Mouse (Mus musculus) embryonic stem cell, embryonic (primary cell): ENCODE measurements at regions not wholly inside any gene's neighbourhood (a gene's known extent, or its start where the extent isn't known, plus 50 kb on each side); places are given as distances from the start of the nearest gene placed in this dataset.

Source experiments
- CTCF ChIA-PET, 4 experiments: fragments of 300-600 bp in 2 of 4; fragments of 350-600 bp in 2 of 4; sonication (Branson Sonifier 250); formaldehyde crosslinking; loops; one replicate each; lab custom pipeline; 2022; ENCODE audit warnings: inconsistent platforms in 2 of 4; lab: Charles Lee
- POLR2A ChIA-PET, 4 experiments: fragments of 300-600 bp in 2 of 4; fragments of 350-600 bp in 2 of 4; sonication (Branson Sonifier 250); formaldehyde crosslinking; loops; one replicate each; lab custom pipeline; 2022; ENCODE audit warnings: antibody characterized with exemption in 4 of 4, inconsistent platforms in 1 of 4; lab: Charles Lee

GRCm38 (mm10) chr14:110685247-110685646 lies 69.7 kb downstream of the Slitrk6 start:
- CTCF ChIA-PET, result no interaction called here
- POLR2A ChIA-PET, result no interaction called here

GRCm38 (mm10) chr14:110679741-110680140 lies 75.2 kb downstream of the Slitrk6 start:
- POLR2A ChIA-PET, result no interaction called here
- CTCF ChIA-PET, result no interaction called here

DNA sequence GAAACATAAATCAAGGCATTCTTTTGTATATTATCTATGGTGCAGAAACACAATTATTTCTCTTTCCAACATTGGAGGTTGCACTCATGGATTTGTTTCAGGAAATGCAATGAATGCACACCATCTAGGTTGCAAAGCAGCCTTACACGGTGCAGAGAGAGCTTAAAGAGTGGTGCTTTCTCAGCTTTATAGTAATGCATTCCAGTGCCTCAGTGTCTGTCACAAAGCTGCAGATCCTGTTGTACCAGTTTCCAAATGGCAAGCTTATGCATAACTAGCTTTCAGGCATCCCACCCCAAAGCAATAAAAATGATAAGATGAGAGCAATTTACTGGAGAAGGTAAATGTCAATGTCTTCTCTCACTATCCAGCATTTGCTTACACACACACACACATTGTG lies 89.2 kb downstream of the Slitrk6 start:
- CTCF ChIA-PET, result no interaction called here
- POLR2A ChIA-PET, result no interaction called here

GRCm38 (mm10) chr14:110663231-110663630 lies 91.7 kb downstream of the Slitrk6 start:
- POLR2A ChIA-PET, result no interaction called here
- CTCF ChIA-PET, result no interaction called here

DNA sequence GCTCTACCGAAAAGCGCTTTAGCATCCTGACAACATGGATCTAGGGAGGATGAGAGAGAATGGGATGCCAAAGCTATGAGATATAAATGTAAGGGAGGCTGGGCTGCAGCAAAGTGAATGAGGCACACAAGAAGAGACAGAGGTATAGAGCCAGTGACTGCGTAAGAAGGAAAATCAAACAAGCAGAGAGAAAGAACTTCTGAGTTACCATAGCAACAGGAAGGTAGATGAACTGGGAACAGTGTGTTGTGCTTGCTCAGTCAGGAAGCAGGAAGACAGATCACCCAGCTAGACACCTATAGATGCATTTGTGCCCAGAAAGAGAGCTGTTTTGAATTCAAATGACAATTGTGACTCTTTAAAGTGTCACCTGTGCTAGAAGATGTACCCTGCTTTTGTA lies 120.8 kb downstream of the Slitrk6 start:
- CTCF ChIA-PET, result no interaction called here

DNA sequence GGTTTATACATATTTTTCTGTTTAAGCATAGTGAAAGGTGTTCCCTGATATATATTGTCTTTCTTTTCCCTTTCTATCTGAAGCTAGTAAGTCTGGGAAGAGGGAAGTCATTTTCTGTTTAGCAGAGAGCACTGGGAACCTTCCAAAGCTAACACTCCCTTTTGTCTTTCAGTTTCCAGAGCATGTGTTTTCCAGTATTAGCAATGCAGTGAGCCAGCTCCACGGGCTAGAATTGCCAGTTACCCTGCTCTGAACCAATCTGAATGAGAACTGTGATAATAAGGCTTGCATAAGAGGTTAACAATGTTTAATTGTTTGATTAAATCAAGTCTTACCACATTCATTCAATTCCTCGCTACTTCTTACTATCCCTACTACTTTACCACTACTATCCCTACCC lies 131.2 kb downstream of the Slitrk6 start:
- POLR2A ChIA-PET, result no interaction called here

More for the DNA sequence above, 120.8 kb downstream of the Slitrk6 start:
- POLR2A ChIA-PET, result no interaction called here

GRCm38 (mm10) chr14:110618496-110618920 lies 136.4 kb downstream of the Slitrk6 start:
- ChIA-PET CTCF (no interaction called here), POLR2A (no interaction called here)

More for the DNA sequence above, 131.2 kb downstream of the Slitrk6 start:
- CTCF ChIA-PET, result no interaction called here

DNA sequence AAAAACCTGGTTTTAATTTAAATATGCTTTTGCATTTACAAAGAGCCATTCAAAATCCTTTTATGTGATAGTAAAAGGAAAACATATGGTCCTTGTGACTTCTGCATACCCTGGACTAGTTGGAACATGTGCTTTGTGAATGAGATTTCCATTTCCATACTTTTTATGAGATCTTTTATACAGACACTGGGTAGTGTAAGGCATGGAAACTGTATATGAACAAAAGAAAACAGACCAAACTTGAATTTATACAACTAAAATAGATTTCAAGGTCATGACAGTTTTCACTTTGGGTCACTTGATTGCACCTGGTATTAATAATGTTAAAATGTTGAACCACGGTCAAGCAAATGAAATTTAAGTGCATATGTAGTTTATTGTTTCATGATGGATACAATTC lies 138.5 kb downstream of the Slitrk6 start:
- POLR2A ChIA-PET, result no interaction called here

GRCm38 (mm10) chr14:110580311-110580710 lies 174.6 kb downstream of the Slitrk6 start:
- ChIA-PET POLR2A (interaction anchor here in 1 of 4 experiments (0.6 kb wide), 1 partner anchor 403 kb away, joined by 3 read pairs; no protein-coding TSS in a partner anchor), CTCF (no interaction called here)

More for the DNA sequence above, 138.5 kb downstream of the Slitrk6 start:
- CTCF ChIA-PET, result no interaction called here

DNA sequence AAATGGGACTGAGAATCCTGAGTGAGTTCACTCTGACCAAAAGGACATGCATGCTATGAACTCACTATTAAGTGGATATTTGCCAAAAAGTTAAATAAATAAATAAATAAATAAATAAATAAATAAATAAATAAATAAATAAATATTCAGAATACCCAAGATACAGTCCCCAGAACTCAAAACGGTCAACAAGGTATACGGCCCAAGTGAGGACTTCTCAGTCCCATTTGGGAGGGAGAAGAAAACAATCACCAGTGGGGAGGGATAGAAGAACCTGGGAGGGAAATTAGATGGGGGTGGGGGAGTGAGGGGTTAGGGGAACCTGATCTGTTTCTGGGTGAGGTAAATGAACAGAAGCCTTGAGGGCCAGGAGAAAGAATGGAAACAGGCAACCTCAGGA lies 184.2 kb downstream of the Slitrk6 start:
- POLR2A ChIA-PET, result no interaction called here
- CTCF ChIA-PET, result no interaction called here

GRCm38 (mm10) chr14:110565783-110566445 lies 189.0 kb downstream of the Slitrk6 start:
- POLR2A ChIA-PET, result no interaction called here
- CTCF ChIA-PET, result no interaction called here

- POLR2A ChIA-PET, result no interaction called here
- CTCF ChIA-PET, result no interaction called here
Measured at GRCm38 (mm10) chr14:110564621-110565020, 190.3 kb downstream of the Slitrk6 start.

DNA sequence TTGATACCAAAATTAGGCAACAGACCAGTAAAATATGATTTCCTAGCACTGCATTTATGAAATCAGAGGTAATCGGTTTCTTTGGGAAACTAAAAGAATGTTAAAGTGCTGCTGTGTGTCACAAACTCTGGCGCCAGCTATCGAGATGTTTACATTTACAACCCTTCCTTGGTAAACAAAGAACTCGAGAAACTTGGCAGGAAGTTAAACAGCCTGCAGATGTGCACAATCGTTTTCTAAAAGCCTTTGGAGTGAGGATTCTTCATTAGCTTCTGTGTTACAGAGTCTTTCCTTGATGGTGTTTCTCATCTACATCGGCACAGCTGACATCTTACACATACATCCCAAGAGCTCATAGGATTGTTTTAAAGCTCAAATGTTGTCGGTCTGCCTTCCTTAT lies 209.7 kb downstream of the Slitrk6 start:
- POLR2A ChIA-PET, result no interaction called here

GRCm38 (mm10) chr14:110543303-110544134 lies 211.4 kb downstream of the Slitrk6 start:
- ChIA-PET CTCF (no interaction called here), POLR2A (no interaction called here)

More for the DNA sequence above, 209.7 kb downstream of the Slitrk6 start:
- CTCF ChIA-PET, result no interaction called here

- ChIA-PET POLR2A (no interaction called here), CTCF (no interaction called here)
Measured at GRCm38 (mm10) chr14:110527306-110527705, 227.6 kb downstream of the Slitrk6 start.

DNA sequence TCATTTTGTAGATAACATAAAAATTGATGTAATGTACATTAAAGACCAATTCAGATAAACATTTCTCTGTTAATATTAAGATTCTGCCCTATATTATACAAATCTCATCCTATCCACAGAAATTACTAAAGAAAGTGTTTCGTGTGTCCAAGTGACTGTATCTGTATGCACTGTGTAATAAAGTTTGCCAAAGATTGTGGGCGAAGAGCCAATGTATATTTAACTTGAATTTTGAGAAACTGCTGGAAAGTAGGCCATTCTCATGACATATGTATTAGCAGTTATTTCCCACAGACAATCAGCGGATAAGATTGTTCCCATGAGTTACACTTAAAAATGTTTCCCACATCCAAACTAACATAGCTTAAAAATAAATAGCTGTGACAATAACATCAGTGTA lies 269.9 kb downstream of the Slitrk6 start:
- CTCF ChIA-PET, result no interaction called here
- POLR2A ChIA-PET, result no interaction called here

DNA sequence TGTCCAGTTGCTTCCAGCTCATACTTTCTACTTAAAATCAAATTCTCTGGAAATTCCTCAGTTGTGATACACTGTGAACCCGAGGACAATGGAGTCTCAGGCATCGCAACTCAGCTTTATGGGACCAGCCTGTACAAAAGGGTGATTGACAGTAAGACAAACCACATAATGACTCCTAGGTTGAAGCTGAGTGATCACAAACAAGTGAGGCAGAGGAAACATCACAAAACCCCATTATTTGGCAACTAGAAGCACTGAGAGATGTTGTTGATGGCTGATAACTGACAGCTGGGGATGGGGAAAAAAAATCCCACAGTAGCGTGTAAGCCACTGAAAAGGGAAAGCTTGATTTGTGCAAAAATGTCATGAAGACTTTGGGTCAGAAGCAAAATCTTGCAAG lies 282.2 kb downstream of the Slitrk6 start:
- ChIA-PET POLR2A (no interaction called here), CTCF (no interaction called here)

- POLR2A ChIA-PET, result no interaction called here
- CTCF ChIA-PET, result no interaction called here
Measured at GRCm38 (mm10) chr14:110472176-110472575, 282.8 kb downstream of the Slitrk6 start.

DNA sequence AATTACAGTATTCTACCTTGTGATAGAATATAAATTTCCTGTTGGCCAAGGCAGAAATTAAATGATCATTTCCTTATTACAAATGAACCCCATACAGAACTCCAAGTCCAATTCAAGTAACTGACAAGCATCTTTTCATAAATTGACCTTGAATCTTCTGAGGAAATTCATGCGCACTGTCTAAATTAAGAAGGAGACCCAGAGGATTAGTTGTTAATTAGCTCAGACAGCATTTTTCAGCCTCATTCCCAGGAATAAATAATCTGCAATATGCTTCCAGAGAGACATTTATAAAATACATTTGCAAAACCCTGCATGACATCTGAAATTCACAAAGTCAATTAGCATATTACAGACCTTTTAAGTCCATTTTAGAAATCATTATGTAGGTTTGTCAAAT lies 284.2 kb downstream of the Slitrk6 start:
- ChIA-PET CTCF (no interaction called here), POLR2A (no interaction called here)

DNA sequence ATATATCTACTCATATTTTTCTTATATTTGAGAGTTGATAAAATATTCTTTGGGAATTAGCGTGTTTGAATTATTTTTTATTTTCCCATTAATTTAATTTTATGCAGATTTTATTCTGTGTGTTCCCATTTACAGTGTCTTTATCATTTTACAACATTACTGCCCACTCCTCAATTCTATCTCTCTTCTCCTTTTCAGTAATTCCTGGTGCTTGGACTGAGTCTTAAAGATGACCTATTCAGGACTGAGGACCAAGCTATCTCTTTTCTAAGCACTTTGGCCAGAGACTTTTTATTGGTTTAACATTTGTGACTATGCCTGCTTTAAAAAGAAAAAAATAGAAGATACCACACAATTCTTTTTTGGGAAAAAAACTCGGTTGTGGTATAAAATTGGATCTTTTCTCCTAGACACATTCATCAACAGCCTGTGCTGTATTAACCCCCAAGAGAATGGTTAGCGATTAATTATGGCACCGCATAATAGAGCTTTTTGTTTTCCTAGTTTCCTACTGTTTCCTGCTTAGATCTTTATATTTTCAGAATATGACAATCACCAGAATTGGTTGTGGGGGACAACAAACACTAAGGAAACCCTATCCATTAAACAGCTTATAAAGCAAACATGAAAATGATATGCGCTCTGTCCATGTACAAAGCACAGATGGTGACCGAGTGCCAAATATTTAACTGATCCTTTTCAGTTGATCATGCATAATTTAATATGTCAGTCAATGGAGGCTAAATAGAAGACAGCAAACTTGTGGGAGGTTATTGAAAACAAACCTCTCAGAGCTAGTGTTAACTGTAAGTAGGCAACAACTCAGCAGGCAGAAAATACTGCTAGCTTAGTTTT lies 286.3 kb downstream of the Slitrk6 start:
- CTCF ChIA-PET, result no interaction called here
- POLR2A ChIA-PET, result no interaction called here
